Mouse (Mus musculus): ENCODE results near the gene Sntn. TPM values are rescaled to one million over a fixed set of nuclear protein-coding genes. Genes with fewer than 3 reads are reported as not detected.

Gene Sntn
- not detected for polyA plus RNA-seq (2012; fragmentation: generic; extraction: Trizol)

GRCm38 (mm10) chr14:13670576-13670975 lies at the start of gene Sntn:
Gene Sntn (plus strand): TSS chr14:13670876.

Other genes with a start within 250 kb of the Sntn start
- not detected for gene Gm281, start 243.6 kb downstream of the Sntn start, polyA plus RNA-seq (2012; fragmentation: generic; extraction: Trizol)